Mouse (Mus musculus) T-helper 2 cell (primary cell): ENCODE results near the gene Nrp2.

ENCODE experiments used
- in situ Hi-C: fragments of 300-600 bp; cut with MboI, MseI; formaldehyde crosslinking; loops from one replicate; pipeline ENCODE4 v1.15.1; 2025; ENCODE audit warnings: high pct_unique_total_duplicates

Gene Nrp2

GRCm38 (mm10) chr1:62704117-62704888, 1.2 kb downstream of the Nrp2 start:
- in situ Hi-C loops: loop anchor here (10.0 kb wide), 2 partner anchors 1330 to 1570 kb away; no protein-coding TSS in a partner anchor

DNA sequence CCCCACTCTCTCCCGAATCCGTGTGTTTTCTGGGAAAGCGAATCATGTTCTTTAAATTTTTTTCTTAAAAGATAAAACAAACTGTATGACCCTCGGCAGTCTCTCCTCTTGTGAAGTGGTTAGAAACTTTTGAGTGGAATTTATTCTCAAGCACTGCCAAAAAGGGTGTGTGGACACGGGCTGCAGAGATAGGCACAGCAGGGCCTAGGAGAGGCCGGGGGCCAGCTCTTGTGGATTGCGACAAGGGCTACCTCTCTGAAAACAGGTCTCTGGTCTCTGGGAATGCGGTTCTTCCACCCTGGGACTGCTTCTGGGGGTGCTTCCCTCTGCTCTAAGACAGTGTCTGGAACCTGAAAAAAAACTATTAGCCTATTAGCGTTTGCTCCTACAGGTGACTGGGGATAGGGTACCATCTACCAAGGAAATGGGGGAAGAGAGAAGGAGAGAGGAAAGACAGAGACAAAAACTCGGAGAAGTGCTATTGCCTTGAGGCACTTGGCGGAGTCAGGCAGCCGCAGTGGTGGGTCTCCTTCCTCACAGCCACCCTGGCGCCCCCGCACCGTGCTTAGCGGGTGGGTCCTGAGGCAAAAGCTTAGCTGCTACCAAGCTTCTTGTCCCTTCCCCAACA, 1.9 kb downstream of the Nrp2 start:
- in situ Hi-C loops: loop anchor here (10.0 kb wide), 2 partner anchors 1330 to 1570 kb away; no protein-coding TSS in a partner anchor

DNA sequence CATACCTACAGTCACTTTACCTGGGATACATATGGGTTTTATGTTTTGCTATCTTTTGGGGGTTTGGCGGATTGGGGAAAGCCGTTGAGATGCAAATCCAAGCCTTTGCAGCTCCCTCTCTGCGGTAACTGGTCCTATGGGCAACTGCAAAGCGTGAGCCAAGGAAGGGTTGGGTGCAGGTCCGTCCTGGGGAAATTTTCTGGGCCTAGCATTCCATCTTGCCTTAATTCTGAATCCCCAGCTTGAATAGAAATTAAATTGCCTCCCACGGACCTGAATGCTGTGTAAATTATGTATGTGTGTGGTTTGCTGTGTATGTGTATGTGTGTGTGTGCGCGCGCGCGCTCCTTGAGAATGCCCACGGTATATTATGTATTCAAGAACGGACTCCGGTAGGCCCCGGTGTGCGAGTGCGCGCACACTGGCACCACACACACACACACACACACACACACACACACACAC, 2.5 kb downstream of the Nrp2 start:
- in situ Hi-C loops: loop anchor here (10.0 kb wide), 2 partner anchors 1331 to 1571 kb away; no protein-coding TSS in a partner anchor

GRCm38 (mm10) chr1:62706085-62707021, 3.3 kb downstream of the Nrp2 start:
- in situ Hi-C loops: loop anchor here (10.0 kb wide), 2 partner anchors 1332 to 1572 kb away; no protein-coding TSS in a partner anchor

GRCm38 (mm10) chr1:62707101-62707912, 4.2 kb downstream of the Nrp2 start:
- in situ Hi-C loops: loop anchor here (10.0 kb wide), 2 partner anchors 1333 to 1573 kb away; no protein-coding TSS in a partner anchor

DNA sequence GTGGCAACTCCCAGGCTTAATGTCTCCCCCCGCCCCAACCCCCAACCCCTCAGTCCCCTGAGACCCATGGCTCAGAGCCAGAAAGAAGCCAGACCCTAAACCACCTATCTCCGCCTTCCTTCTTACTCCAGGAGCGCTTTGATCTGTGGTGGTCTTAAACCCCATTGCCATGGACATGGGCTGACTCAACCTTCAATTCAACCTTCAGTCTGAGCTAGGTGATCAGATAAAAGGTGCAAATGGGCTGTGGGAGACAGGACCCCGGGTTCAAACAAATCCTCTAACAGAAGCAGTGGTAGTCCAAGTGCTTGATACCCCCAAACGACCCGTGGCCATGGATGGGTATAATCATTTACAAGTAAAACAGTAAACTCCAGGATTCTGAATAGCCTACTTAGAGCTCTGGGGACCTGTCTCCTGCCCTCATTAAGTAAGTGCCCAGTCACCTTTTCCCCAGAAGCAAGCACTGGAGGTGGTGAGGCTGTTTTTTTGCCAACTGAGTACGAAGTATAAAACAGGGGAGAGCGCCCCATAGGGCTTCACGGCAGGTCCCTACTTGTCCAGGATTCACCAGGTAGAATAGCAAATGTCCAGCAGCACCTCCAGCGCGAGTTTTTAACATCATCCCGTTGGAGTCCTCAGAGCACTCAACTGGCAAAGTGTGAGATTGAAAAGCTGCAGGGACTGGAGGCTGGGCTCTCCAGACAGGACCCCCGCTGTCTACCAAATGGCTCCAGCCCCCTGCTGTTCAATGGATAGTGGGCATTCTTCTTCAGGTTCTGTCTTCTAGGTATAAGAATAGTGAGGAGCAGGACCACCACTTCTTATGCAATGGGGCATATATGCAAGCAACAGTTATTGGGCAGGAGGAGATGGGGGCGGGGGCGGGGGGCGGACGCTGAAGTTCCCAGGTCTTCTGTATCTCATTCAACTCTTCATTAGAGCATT, 5.1 kb downstream of the Nrp2 start:
- in situ Hi-C loops: loop anchor here (10.0 kb wide), 2 partner anchors 1333 to 1573 kb away; no protein-coding TSS in a partner anchor

- in situ Hi-C loops: loop anchor here (10.0 kb wide), 2 partner anchors 1335 to 1575 kb away; no protein-coding TSS in a partner anchor
These were observed 6.8 kb downstream of the Nrp2 start for GRCm38 (mm10) chr1:62709770-62710335.

- in situ Hi-C loops: no loop called here
These were observed 10.1 kb downstream of the Nrp2 start for GRCm38 (mm10) chr1:62713021-62713676.

DNA sequence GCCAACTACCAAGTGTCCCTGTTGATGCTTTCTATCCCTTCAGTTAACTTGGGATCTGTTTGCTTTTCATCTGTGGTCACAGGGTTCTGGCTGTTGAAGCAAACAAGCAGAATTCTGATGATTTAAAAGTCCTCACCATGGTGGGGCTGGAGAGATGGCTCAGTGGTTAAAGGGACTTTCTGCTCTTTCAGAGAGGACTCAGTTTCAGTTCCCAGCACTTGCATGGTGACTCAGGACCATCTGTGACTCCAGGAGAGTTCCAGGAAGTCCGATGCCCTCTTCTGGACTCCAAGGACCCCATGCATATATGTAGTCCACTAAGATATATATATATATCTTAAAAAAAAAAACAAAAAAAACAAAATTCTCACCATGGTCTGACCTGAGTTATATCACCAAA, 11.9 kb downstream of the Nrp2 start:
- in situ Hi-C loops: no loop called here

- in situ Hi-C loops: no loop called here
These were observed 12.6 kb downstream of the Nrp2 start for GRCm38 (mm10) chr1:62715692-62716091.

DNA sequence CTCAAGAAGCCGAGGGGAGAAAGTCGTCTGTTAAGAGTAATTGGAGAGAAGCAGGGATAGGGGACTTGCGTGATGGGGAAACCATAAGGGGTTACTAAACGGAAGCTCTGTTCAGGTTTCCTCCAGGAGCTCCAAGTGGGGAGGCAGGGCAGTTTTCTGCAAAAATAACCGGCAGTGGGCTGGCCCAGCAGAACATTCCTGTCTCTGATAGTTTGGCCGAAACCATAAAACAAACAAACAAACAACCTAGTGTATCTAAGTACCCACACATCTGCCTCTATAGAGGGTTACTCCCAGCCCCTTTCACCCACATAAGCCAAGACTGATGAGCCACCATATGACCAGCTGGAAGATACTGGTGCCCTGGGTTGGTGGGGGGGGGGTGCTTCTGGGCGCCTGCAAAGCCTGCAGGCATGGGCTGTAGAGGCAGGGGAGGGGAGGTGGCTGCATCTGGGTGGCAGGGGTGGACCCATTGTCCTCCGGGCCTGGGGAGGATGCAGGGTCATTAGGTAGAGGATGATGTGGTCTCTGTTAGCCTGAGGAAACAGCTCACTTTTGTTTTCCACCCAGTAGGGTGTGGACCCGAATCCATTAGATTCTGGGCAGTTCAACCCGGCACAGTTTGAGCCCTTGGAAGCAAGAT, 13.9 kb downstream of the Nrp2 start:
- in situ Hi-C loops: no loop called here

- in situ Hi-C loops: no loop called here
These were observed 14.6 kb downstream of the Nrp2 start for GRCm38 (mm10) chr1:62717552-62718236.

DNA sequence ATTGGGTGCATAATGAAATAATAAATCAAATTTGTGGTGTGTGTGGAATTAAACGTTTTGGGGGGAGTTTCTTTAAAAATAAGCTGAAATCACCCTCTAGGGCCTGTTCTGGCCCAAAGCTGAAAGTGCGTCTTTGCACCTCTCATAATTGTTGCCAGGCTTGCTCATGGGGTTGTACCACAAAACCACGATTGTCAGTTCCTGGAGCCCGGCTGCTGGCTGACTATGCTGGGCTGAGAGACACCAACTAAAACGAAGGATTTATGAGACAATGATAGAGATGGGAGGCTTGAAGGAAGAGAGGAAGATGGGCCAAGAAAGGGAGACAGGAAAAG, 15.1 kb downstream of the Nrp2 start:
- in situ Hi-C loops: no loop called here

- in situ Hi-C loops: no loop called here
These were observed 15.7 kb downstream of the Nrp2 start for GRCm38 (mm10) chr1:62718750-62719149.

GRCm38 (mm10) chr1:62719770-62720169, 16.7 kb downstream of the Nrp2 start:
- in situ Hi-C loops: no loop called here

GRCm38 (mm10) chr1:62720176-62720575, 17.1 kb downstream of the Nrp2 start:
- in situ Hi-C loops: no loop called here
